ENCODE assay signal across 9 mouse cellular contexts in the genomic region with DNA sequence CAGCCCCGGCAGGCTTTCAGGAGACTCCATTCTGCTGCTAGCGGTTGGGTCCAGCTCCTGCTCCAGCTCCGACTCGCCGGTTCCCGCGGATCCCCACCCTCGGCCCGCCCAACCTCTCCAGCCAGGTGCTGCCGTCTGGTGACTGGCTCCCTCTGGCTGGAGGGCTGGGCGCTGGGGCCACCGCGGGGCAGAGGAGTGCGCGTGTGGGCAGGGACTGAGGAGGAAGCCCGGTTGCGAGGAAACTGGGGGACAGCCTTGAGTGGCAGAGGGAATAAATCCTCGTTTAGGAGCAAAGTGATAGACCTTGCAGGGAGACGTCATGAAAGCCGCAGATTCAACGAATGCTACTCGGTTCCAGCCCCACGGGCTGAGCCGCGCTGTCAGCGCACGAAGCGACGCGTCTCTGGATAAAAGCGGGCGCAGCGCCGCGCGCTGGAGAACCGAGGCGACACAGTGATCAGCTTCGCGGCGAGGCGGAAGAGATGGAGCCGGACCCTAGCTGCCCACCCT. TPM values are rescaled to one million over a fixed set of nuclear protein-coding genes. Genes with fewer than 3 reads are reported as not detected.
DNase-seq lines count a peak whose midpoint lies in the region; ATAC-seq lines count a peak whose summit lies in the region.
"Had no signal": no experiment of that assay in that cellular context is flagged by ENCODE, and none has a peak within 500 bp of the region (broad histone marks: within the 10 kb centered on the region; RNA-seq: fewer than 3 reads in every experiment).

A gene (minus strand): TSS at position 362 of the 510 bp plus-strand sequence.

- under 1% methylated on average over 43 of the region's 43 CpGs for WGBS in embryonic facial prominence, embryonic 13.5 days
- WGBS in hindbrain, embryonic 14.5 days, result under 1% methylated on average over 43 of the region's 43 CpGs
- under 1% methylated on average over 43 of the region's 43 CpGs for WGBS in limb, embryonic 12.5 days

- H3K36me3 ChIP-seq in embryonic facial prominence, embryonic 13.5 days, result no peaks in the 10 kb centered on the region
- H3K36me3 ChIP-seq in hindbrain, embryonic 14.5 days (replicated peaks; ENCODE audit: control insufficient read depth, insufficient read depth), result no peaks in the 10 kb centered on the region
- H3K36me3 ChIP-seq in limb, embryonic 12.5 days, result no peaks in the 10 kb centered on the region

- H3K4me1 ChIP-seq in embryonic facial prominence, embryonic 13.5 days, result peaks cover 16% of the 10 kb centered on the region
- H3K4me1 ChIP-seq in hindbrain, embryonic 14.5 days (replicated peaks; ENCODE audit: control insufficient read depth, insufficient read depth, low read length), result peaks cover 21% of the 10 kb centered on the region
- H3K4me1 ChIP-seq in limb, embryonic 12.5 days (replicated peaks), result peaks cover 5% of the 10 kb centered on the region; the same call in 1 of the 2 replicates

- H3K27ac ChIP-seq in embryonic facial prominence, embryonic 13.5 days, result no peak within 1 kb of the TSS
- peak within 1 kb of the TSS; percentile 81 for H3K27ac ChIP-seq in hindbrain, embryonic 14.5 days
- no peak within 1 kb of the TSS for H3K27ac ChIP-seq in limb, embryonic 12.5 days

- no peak within 1 kb of the TSS for H3K9ac ChIP-seq in embryonic facial prominence, embryonic 13.5 days
- peak within 1 kb of the TSS; percentile 70 for H3K9ac ChIP-seq in hindbrain, embryonic 14.5 days
- H3K9ac ChIP-seq in limb, embryonic 12.5 days (replicated peaks), result no peak within 1 kb of the TSS

- peak within 1 kb of the TSS; percentile 61 for H3K4me2 ChIP-seq in embryonic facial prominence, embryonic 13.5 days
- H3K4me2 ChIP-seq in hindbrain, embryonic 14.5 days (replicated peaks), result peak within 1 kb of the TSS; percentile 67
- peak within 1 kb of the TSS; percentile 44 for H3K4me2 ChIP-seq in limb, embryonic 12.5 days

- peak within 1 kb of the TSS; percentile 32 for H3K4me3 ChIP-seq in embryonic facial prominence, embryonic 13.5 days
- H3K4me3 ChIP-seq in hindbrain, embryonic 14.5 days (replicated peaks; ENCODE audit: low read length), result peak within 1 kb of the TSS; percentile 47
- H3K4me3 ChIP-seq in limb, embryonic 12.5 days (replicated peaks), result peak within 1 kb of the TSS; percentile 19

- no peak for ATAC-seq in embryonic facial prominence, embryonic 13.5 days (ENCODE audit: insufficient number of reproducible peaks, insufficient read depth, low FRiP score, low TSS enrichment, low read depth)
- ATAC-seq in hindbrain, embryonic 14.5 days (ENCODE audit: low FRiP score), result peak; percentile 88
- no peak for ATAC-seq in limb, embryonic 12.5 days (ENCODE audit: insufficient number of reproducible peaks, insufficient read depth, low FRiP score, low TSS enrichment, low read depth)

- peaks cover 51% of the 10 kb centered on the region for H3K27me3 ChIP-seq in embryonic facial prominence, embryonic 13.5 days
- H3K27me3 ChIP-seq in hindbrain, embryonic 14.5 days (ENCODE audit: control insufficient read depth, insufficient read depth, low read length), result peaks cover 32% of the 10 kb centered on the region
- peaks cover 49% of the 10 kb centered on the region for H3K27me3 ChIP-seq in limb, embryonic 12.5 days

- H3K9me3 ChIP-seq in embryonic facial prominence, embryonic 13.5 days, result no peaks in the 10 kb centered on the region
- no peaks in the 10 kb centered on the region for H3K9me3 ChIP-seq in hindbrain, embryonic 14.5 days (ENCODE audit: control insufficient read depth, low read length)
- H3K9me3 ChIP-seq in limb, embryonic 12.5 days, result no peaks in the 10 kb centered on the region

- DNase-seq in adrenal gland, postnatal 10 days, result peak; percentile 26
- no peak for DNase-seq in adrenal gland, adult 18-20 months (ENCODE audit: low spot score in 2 of 2)
- peak; percentile 49 for DNase-seq in adrenal gland, postnatal 14 days
- DNase-seq in hindbrain, embryonic 14.5 days (ENCODE audit: low spot score), result peak; percentile 86
- peak; percentile 73 to 76 for DNase-seq in right cerebral cortex, postnatal 36 days (ENCODE audit: low spot score in 2 of 2)
- DNase-seq in ovary, adult 18-20 months (ENCODE audit: low spot score), result no peak

RNA-seq across cellular contexts. Expression of the gene that starts here (rescaled TPM):
- total RNA-seq in adrenal gland, postnatal 10 days (2021), result under 1 TPM; 0.33 to 0.64 TPM
- total RNA-seq in adrenal gland, adult 18-20 months (2021), result 1 to 10 TPM in 1 of 2 experiments, under 1 TPM in 1; 0.93 to 1.2 TPM
- 0.67 and 0.71 TPM in 2 replicates for total RNA-seq in adrenal gland, postnatal 14 days (2021)
- polyA plus RNA-seq in embryonic facial prominence, embryonic 13.5 days (2015; fragmentation: Nextera tagmentation; extraction: Ambion mirVana), result 0.37 and 0.39 TPM in 2 replicates
- polyA plus RNA-seq in hindbrain, embryonic 14.5 days (2014; fragmentation: Nextera tagmentation; extraction: Ambion mirVana), result 2.8 and 3.4 TPM in 2 replicates
- not detected in 2 replicates for polyA plus RNA-seq in limb, embryonic 12.5 days (2016; fragmentation: Nextera tagmentation; extraction: Ambion mirVana)
- total RNA-seq: heart, adult 18-20 months had no signal

Comparison
In these comparisons a context has a peak if more than half of its experiments do, and no peak if none do; other contexts are left out.
1. Peak in DNase-seq in adrenal gland, postnatal 10 days; RNA of the gene not detected or under 1 TPM.
2. Peak in DNase-seq in adrenal gland, postnatal 14 days; RNA of the gene not detected or under 1 TPM.
3. DNase-seq: peak in hindbrain, embryonic 14.5 days (single experiment) and right cerebral cortex, postnatal 36 days (2 of 2); none in adrenal gland, adult 18-20 months (0 of 2) and ovary, adult 18-20 months (single experiment).
4. Peak in every context shown above with its lines, with median percentiles within 50 percentile points of each other: H3K4me2 ChIP-seq and H3K4me3 ChIP-seq.